Mouse (Mus musculus): Measurements from ENCODE around the gene Plek. TPM values are rescaled to one million over a fixed set of nuclear protein-coding genes. Genes with fewer than 3 reads are reported as not detected.

Plek gene
- polyA plus RNA-seq, 1 experiment from 2014 or later: 3.4 TPM

Other genes with a start within 250 kb of the Plek start
- gene Fbxo48, start 101.0 kb downstream of the Plek start, polyA plus RNA-seq (2016; fragmentation: Nextera tagmentation; extraction: Ambion mirVana): 1.1 and 1.6 TPM in 2 replicates
- gene Cnrip1, start 795 bp downstream of the Plek start, polyA plus RNA-seq (2016; fragmentation: Nextera tagmentation; extraction: Ambion mirVana): 7.9 and 9.7 TPM in 2 replicates
- 69.3 and 74.8 TPM in 2 replicates for gene Ppp3r1, start 106.9 kb upstream of the Plek start, polyA plus RNA-seq (2016; fragmentation: Nextera tagmentation; extraction: Ambion mirVana)
- 31.7 and 32.3 TPM in 2 replicates for gene Wdr92, start 129.7 kb upstream of the Plek start, polyA plus RNA-seq (2016; fragmentation: Nextera tagmentation; extraction: Ambion mirVana)
- gene Pno1, start 159.2 kb upstream of the Plek start, polyA plus RNA-seq (2016; fragmentation: Nextera tagmentation; extraction: Ambion mirVana): 117 and 135 TPM in 2 replicates
- 90.7 and 111 TPM in 2 replicates for gene C1d, start 205.2 kb upstream of the Plek start, polyA plus RNA-seq (2016; fragmentation: Nextera tagmentation; extraction: Ambion mirVana)

Data from limb, embryonic 10.5 days (tissue).